Comparison of ENCODE assay signal across 14 mouse cellular contexts in the genomic region with DNA sequence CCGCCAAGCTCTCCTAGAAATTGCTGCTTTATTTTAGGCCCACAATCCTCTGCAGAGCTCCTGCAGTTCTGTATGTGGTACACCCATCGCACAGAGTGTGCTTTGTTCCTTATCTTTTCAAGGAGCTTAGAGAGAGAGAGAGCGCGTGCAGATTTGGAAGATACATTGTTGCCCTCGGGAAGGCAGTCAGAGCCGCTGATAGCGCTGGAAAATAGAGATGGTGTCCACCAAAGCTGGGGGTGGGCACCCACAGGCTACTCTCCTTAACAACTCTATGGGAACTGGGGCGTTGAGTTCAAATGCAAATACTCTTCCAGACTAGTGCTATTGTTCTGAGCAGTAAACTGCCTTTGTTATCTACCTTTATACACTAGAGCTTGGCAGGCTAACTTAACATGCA.
A peak's percentile ranks its signal among the peaks of the same experiment; 100 is the strongest.
DNase-seq lines count a peak whose midpoint lies in the region; ATAC-seq and TF ChIP-seq lines count a peak whose summit lies in the region.
"Had no signal": no experiment of that assay in that cellular context is flagged by ENCODE, and none has a peak within 500 bp of the region (broad histone marks: within the 10 kb centered on the region; RNA-seq: fewer than 3 reads in every experiment).

No protein-coding gene starts in this region.

- TF ChIP-seq CTCF in lung, embryonic 14.5 days (IDR thresholded peaks at IDR 0.05; ENCODE audit: low read depth): no peak

- H3K4me1 ChIP-seq in lung, embryonic 14.5 days (ENCODE audit: insufficient read depth): no peaks in the 10 kb centered on the region
- peaks cover 5% of the 10 kb centered on the region for H3K4me1 ChIP-seq in forebrain, embryonic 13.5 days
- H3K4me1 ChIP-seq in liver, embryonic 12.5 days: no peaks in the 10 kb centered on the region
- no peaks in the 10 kb centered on the region for H3K4me1 ChIP-seq in liver, embryonic 11.5 days (replicated peaks; ENCODE audit: control insufficient read depth, insufficient read depth, low read length)
- H3K4me1 ChIP-seq: megakaryocyte, embryonic 14.5 days had no signal

- H3K4me2 ChIP-seq in lung, embryonic 14.5 days: no peak overlapping the region
- H3K4me2 ChIP-seq in forebrain, embryonic 13.5 days: peak overlapping the region; percentile 28
- H3K4me2 ChIP-seq in liver, embryonic 12.5 days: no peak overlapping the region
- H3K4me2 ChIP-seq in liver, embryonic 11.5 days: no peak overlapping the region

- H3K36me3 ChIP-seq in lung, embryonic 14.5 days (ENCODE audit: insufficient read depth): no peaks in the 10 kb centered on the region
- no peaks in the 10 kb centered on the region for H3K36me3 ChIP-seq in forebrain, embryonic 13.5 days (ENCODE audit: poor library complexity, severe bottlenecking)
- H3K36me3 ChIP-seq in liver, embryonic 12.5 days: no peaks in the 10 kb centered on the region
- no peaks in the 10 kb centered on the region for H3K36me3 ChIP-seq in liver, embryonic 11.5 days (ENCODE audit: control insufficient read depth, insufficient read depth, low read length)

- 0 out of 2 replicates have a peak overlapping the region, but pooled peaks have one; percentile 4 for H3K27ac ChIP-seq in lung, embryonic 14.5 days (ENCODE audit: low read depth)
- no peak overlapping the region for H3K27ac ChIP-seq in forebrain, embryonic 13.5 days
- H3K27ac ChIP-seq in liver, embryonic 12.5 days: no peak overlapping the region
- H3K27ac ChIP-seq in liver, embryonic 11.5 days (ENCODE audit: low read depth, low read length): no peak overlapping the region
- H3K27ac ChIP-seq: stomach, postnatal 0 days had no signal

- H3K9ac ChIP-seq in lung, embryonic 14.5 days: no peak overlapping the region
- H3K9ac ChIP-seq in forebrain, embryonic 13.5 days: no peak overlapping the region
- H3K9ac ChIP-seq in liver, embryonic 12.5 days: no peak overlapping the region
- H3K9ac ChIP-seq in liver, embryonic 11.5 days (ENCODE audit: low read depth, low read length): no peak overlapping the region

- DNase-seq in lung, embryonic 14.5 days: peak; percentile 23
- DNase-seq in lung, postnatal 4 days: no peak
- DNase-seq in mesoderm, embryonic 11.5 days (ENCODE audit: low read depth, low spot score): peak; percentile 2
- peak; percentile 47 for DNase-seq in testis, postnatal 10 days (ENCODE audit: low spot score)
- no peak for DNase-seq in liver, embryonic 11.5 days (ENCODE audit: low spot score)
- DNase-seq in spleen, postnatal 14 days (ENCODE audit: low spot score in 2 of 2): no peak
- DNase-seq: cerebellum, adult 11 months; gastrocnemius, postnatal 25 days; kidney, adult 11 months; liver had no signal

- H3K9me3 ChIP-seq in lung, embryonic 14.5 days (ENCODE audit: low read depth, low read length): no peaks in the 10 kb centered on the region
- H3K9me3 ChIP-seq in forebrain, embryonic 13.5 days (replicated peaks): no peaks in the 10 kb centered on the region
- no peaks in the 10 kb centered on the region for H3K9me3 ChIP-seq in liver, embryonic 12.5 days (replicated peaks)
- no peaks in the 10 kb centered on the region for H3K9me3 ChIP-seq in liver, embryonic 11.5 days (ENCODE audit: control insufficient read depth, low read length)
- H3K9me3 ChIP-seq: megakaryocyte, embryonic 14.5 days had no signal

- no peak for ATAC-seq in lung, embryonic 14.5 days (ENCODE audit: insufficient read depth)
- peak; percentile 46; the same call in 1 of the 2 replicates for ATAC-seq in forebrain, embryonic 13.5 days
- no peak for ATAC-seq in liver, embryonic 12.5 days
- no peak for ATAC-seq in liver, embryonic 11.5 days (replicated peaks; ENCODE audit: low FRiP score)

- 23% methylated on average over 8 of the region's 8 CpGs for WGBS in lung, embryonic 14.5 days
- WGBS in forebrain, embryonic 13.5 days: 6% methylated on average over 8 of the region's 8 CpGs
- 34% methylated on average over 8 of the region's 8 CpGs for WGBS in liver, embryonic 12.5 days (ENCODE audit: insufficient replicate concordance)
- 38% methylated on average over 8 of the region's 8 CpGs for WGBS in liver, embryonic 11.5 days

- no peak overlapping the region for H3K4me3 ChIP-seq in lung, embryonic 14.5 days (ENCODE audit: low read depth, low read length)
- no peak overlapping the region for H3K4me3 ChIP-seq in forebrain, embryonic 13.5 days
- H3K4me3 ChIP-seq in liver, embryonic 12.5 days: no peak overlapping the region
- no peak overlapping the region for H3K4me3 ChIP-seq in liver, embryonic 11.5 days (ENCODE audit: low read depth, low read length)
- H3K4me3 ChIP-seq: megakaryocyte, embryonic 14.5 days had no signal

- no peaks in the 10 kb centered on the region for H3K27me3 ChIP-seq in lung, embryonic 14.5 days (ENCODE audit: insufficient read depth, low read length)
- H3K27me3 ChIP-seq in forebrain, embryonic 13.5 days: no peaks in the 10 kb centered on the region
- no peaks in the 10 kb centered on the region for H3K27me3 ChIP-seq in liver, embryonic 12.5 days (replicated peaks)
- H3K27me3 ChIP-seq in liver, embryonic 11.5 days (replicated peaks; ENCODE audit: control insufficient read depth, insufficient read depth, low read length): no peaks in the 10 kb centered on the region
- H3K27me3 ChIP-seq: megakaryocyte, embryonic 14.5 days had no signal

Comparison
In these comparisons a context has a peak if more than half of its experiments do, and no peak if none do; other contexts are left out.
1. DNase-seq: peak in lung, embryonic 14.5 days (single experiment), mesoderm, embryonic 11.5 days (single experiment) and testis, postnatal 10 days (single experiment); none in lung, postnatal 4 days (0 of 2), liver, embryonic 11.5 days (single experiment) and spleen, postnatal 14 days (0 of 2).